8 mouse cellular contexts compared by ENCODE assay signal in genomic region chr19:27429745-27430251, GRCm38 (mm10). TPM values are rescaled to one million over a fixed set of nuclear protein-coding genes. Genes with fewer than 3 reads are reported as not detected.
DNase-seq lines count a peak whose midpoint lies in the region; ATAC-seq and TF ChIP-seq lines count a peak whose summit lies in the region.

Pum3 (minus strand) TSS chr19:27429825.

- no peak for TF ChIP-seq RAD21 in MEL (IDR thresholded peaks at IDR 0.05; ENCODE audit: low read depth, low read length)

- peaks cover 4 to 14% of the 10 kb centered on the region in 2 experiments for H3K36me3 ChIP-seq in MEL (ENCODE audit: control insufficient read depth in 1 of 2, insufficient read depth in 2 of 2, low read length in 2 of 2)
- peaks cover 7% of the 10 kb centered on the region for H3K36me3 ChIP-seq in forebrain, postnatal 0 days (ENCODE audit: insufficient read depth)
- peaks cover 8% of the 10 kb centered on the region for H3K36me3 ChIP-seq in lung, embryonic 15.5 days

- no peak for TF ChIP-seq CTCF in MEL (IDR thresholded peaks at IDR 0.05 in 2 of 3, conservative IDR thresholded peaks at IDR 0.05 in 1 of 3; ENCODE audit: control insufficient read depth in 1 of 3, insufficient read depth in 1 of 3, low read depth in 2 of 3, low read length in 3 of 3, poor library complexity in 1 of 3, severe bottlenecking in 1 of 3)
- TF ChIP-seq CTCF in cerebellum, adult 2 months (IDR thresholded peaks at IDR 0.05; ENCODE audit: borderline replicate concordance, insufficient read depth, low read depth, low read length): no peak
- TF ChIP-seq CTCF in forebrain, postnatal 0 days (IDR thresholded peaks at IDR 0.05; ENCODE audit: low read depth): no peak

- peak in 1 of 2 experiments; percentile 50; a peak in 1 of 4 replicates for TF ChIP-seq EP300 in MEL (IDR thresholded peaks at IDR 0.05; ENCODE audit: low read depth in 1 of 2, low read length in 2 of 2)

- DNase-seq in MEL (ENCODE audit: low read depth, low spot score): peak; percentile 99
- peak; percentile 98 to 99 for DNase-seq in cerebellum, adult 2 months
- DNase-seq in forebrain, postnatal 0 days: peak; percentile 99
- DNase-seq in heart, postnatal 4 days: peak; percentile 96
- peak; percentile 99 for DNase-seq in layer of hippocampus, adult 8-10 months (ENCODE audit: low spot score in 2 of 2)
- peak; percentile 97 for DNase-seq in ovary, adult 18-20 months (ENCODE audit: low spot score)
- DNase-seq in thymus, postnatal 0 days (ENCODE audit: low spot score): peak; percentile 97

- peak; percentile 97 for ATAC-seq in forebrain, postnatal 0 days
- peak; percentile 97 for ATAC-seq in lung, embryonic 15.5 days (ENCODE audit: borderline replicate concordance, extremely low read depth, low FRiP score, low TSS enrichment)

- H3K27ac ChIP-seq in MEL (ENCODE audit: control insufficient read depth, low read depth, low read length): peak within 1 kb of the TSS; percentile 93
- H3K27ac ChIP-seq in cerebellum, adult 2 months (ENCODE audit: insufficient read depth, low read length): peak within 1 kb of the TSS; percentile 64; the same call in 1 of the 2 replicates
- peak within 1 kb of the TSS; percentile 95 for H3K27ac ChIP-seq in forebrain, postnatal 0 days (ENCODE audit: low read depth, low read length)
- H3K27ac ChIP-seq in lung, embryonic 15.5 days: peak within 1 kb of the TSS; percentile 89

- no peaks in the 10 kb centered on the region for H3K27me3 ChIP-seq in MEL (ENCODE audit: control insufficient read depth in 1 of 2, insufficient read depth in 2 of 2, low read length in 2 of 2)
- no peaks in the 10 kb centered on the region for H3K27me3 ChIP-seq in cerebellum, adult 2 months (ENCODE audit: control insufficient read depth, insufficient read depth, low read length)
- no peaks in the 10 kb centered on the region for H3K27me3 ChIP-seq in forebrain, postnatal 0 days (ENCODE audit: insufficient read depth, low read length)
- no peaks in the 10 kb centered on the region for H3K27me3 ChIP-seq in lung, embryonic 15.5 days

- peak within 1 kb of the TSS; percentile 87 to 88 for H3K4me3 ChIP-seq in MEL (ENCODE audit: control insufficient read depth in 1 of 2, insufficient read depth in 1 of 2, low read depth in 2 of 2, low read length in 2 of 2)
- peak within 1 kb of the TSS; percentile 88 for H3K4me3 ChIP-seq in cerebellum, adult 2 months (replicated peaks; ENCODE audit: insufficient read depth, low read depth, low read length)
- H3K4me3 ChIP-seq in forebrain, postnatal 0 days (ENCODE audit: low read depth, low read length): peak within 1 kb of the TSS; percentile 95
- peak within 1 kb of the TSS; percentile 90 for H3K4me3 ChIP-seq in lung, embryonic 15.5 days

- peak; percentile 70 to 99 for TF ChIP-seq POLR2A in MEL (IDR thresholded peaks at IDR 0.05; ENCODE audit: control insufficient read depth in 1 of 2, insufficient read depth in 1 of 2, low read depth in 1 of 2, low read length in 2 of 2, poor library complexity in 1 of 2)
- TF ChIP-seq POLR2A in cerebellum, adult 2 months (IDR thresholded peaks at IDR 0.05; ENCODE audit: borderline replicate concordance, insufficient read depth, low read length): peak; percentile 93

- H3K4me1 ChIP-seq in MEL (ENCODE audit: control insufficient read depth in 1 of 2, insufficient read depth in 2 of 2, low read length in 2 of 2): peaks cover 0 to 2% of the 10 kb centered on the region in 2 experiments; a peak in 1 of 4 replicates
- 0 out of 2 replicates have a peak, but pooled peaks cover 3% of the 10 kb centered on the region for H3K4me1 ChIP-seq in cerebellum, adult 2 months (ENCODE audit: control insufficient read depth, insufficient read depth, low read length)
- H3K4me1 ChIP-seq in forebrain, postnatal 0 days (ENCODE audit: insufficient read depth): peaks cover 17% of the 10 kb centered on the region; the same call in 1 of the 2 replicates
- peaks cover 16% of the 10 kb centered on the region for H3K4me1 ChIP-seq in lung, embryonic 15.5 days

- peak within 1 kb of the TSS; percentile 95 for H3K9ac ChIP-seq in MEL (ENCODE audit: control insufficient read depth, low read depth, low read length, poor library complexity, severe bottlenecking)
- peak within 1 kb of the TSS; percentile 81 for H3K9ac ChIP-seq in forebrain, postnatal 0 days
- peak within 1 kb of the TSS; percentile 80 for H3K9ac ChIP-seq in lung, embryonic 15.5 days

- no peaks in the 10 kb centered on the region for H3K9me3 ChIP-seq in MEL (replicated peaks; ENCODE audit: insufficient read depth, low read length)
- H3K9me3 ChIP-seq in forebrain, postnatal 0 days (ENCODE audit: low read length): no peaks in the 10 kb centered on the region
- no peaks in the 10 kb centered on the region for H3K9me3 ChIP-seq in lung, embryonic 15.5 days

- H3K79me2 ChIP-seq in MEL (ENCODE audit: control insufficient read depth, insufficient read depth, low read length, poor library complexity): peaks cover 32% of the 10 kb centered on the region

- WGBS in cerebellum, adult 2 months: under 1% methylated on average over 40 of the region's 40 CpGs
- 1% methylated on average over 40 of the region's 40 CpGs for WGBS in forebrain, postnatal 0 days
- WGBS in lung, embryonic 15.5 days: 0% methylated on average over 40 of the region's 40 CpGs

- H3K4me2 ChIP-seq in forebrain, postnatal 0 days (ENCODE audit: low read depth): peak within 1 kb of the TSS; percentile 86
- H3K4me2 ChIP-seq in lung, embryonic 15.5 days: peak within 1 kb of the TSS; percentile 87

TF ChIP-seq in MEL, 35 proteins besides CTCF, POLR2A, EP300 and RAD21 (continues in another document):
- TF ChIP-seq MEF2A (IDR thresholded peaks at IDR 0.05; ENCODE audit: extremely low read depth, insufficient replicate concordance, low read depth, low read length, poor library complexity, severe bottlenecking): no peak
- no peak for TF ChIP-seq CHD1 (IDR thresholded peaks at IDR 0.05; ENCODE audit: low read depth, low read length)
- TF ChIP-seq ZKSCAN1 (IDR thresholded peaks at IDR 0.05; ENCODE audit: low read depth, low read length): no peak
- TF ChIP-seq BHLHE40 (IDR thresholded peaks at IDR 0.05; ENCODE audit: borderline replicate concordance, low read depth, low read length): no peak
- TF ChIP-seq MYB (IDR thresholded peaks at IDR 0.05; ENCODE audit: low read depth, low read length): no peak
- TF ChIP-seq NELFE (IDR thresholded peaks at IDR 0.05; ENCODE audit: low read depth, low read length): peak; percentile 96
- no peak for TF ChIP-seq UBTF (IDR thresholded peaks at IDR 0.05; ENCODE audit: borderline replicate concordance, insufficient read depth, low read depth, low read length)
- TF ChIP-seq E2F4 (IDR thresholded peaks at IDR 0.05; ENCODE audit: borderline replicate concordance, low read depth, low read length): no peak
- TF ChIP-seq ETS1 (IDR thresholded peaks at IDR 0.05; ENCODE audit: low read depth, low read length): peak; percentile 80
- TF ChIP-seq ZC3H11A (IDR thresholded peaks at IDR 0.05; ENCODE audit: low read depth, low read length): no peak
- TF ChIP-seq NRF1 (IDR thresholded peaks at IDR 0.05; ENCODE audit: insufficient read depth, low read depth, low read length, poor library complexity, severe bottlenecking): 0 out of 2 replicates have a peak, but pooled peaks have one; percentile 10
- TF ChIP-seq JUND (IDR thresholded peaks at IDR 0.05; ENCODE audit: low read depth, low read length): no peak
- TF ChIP-seq ELF1 (IDR thresholded peaks at IDR 0.05; ENCODE audit: low read depth, low read length): peak; percentile 100
- peak; percentile 91 for TF ChIP-seq KAT2A (conservative IDR thresholded peaks at IDR 0.05; ENCODE audit: low read depth, low read length)
- TF ChIP-seq TAL1 (IDR thresholded peaks at IDR 0.05; ENCODE audit: low read length): no peak
- peak; percentile 95 for TF ChIP-seq MYC (IDR thresholded peaks at IDR 0.05; ENCODE audit: low read depth, low read length)
- no peak; the same call in 1 of the 2 replicates for TF ChIP-seq TCF12 (IDR thresholded peaks at IDR 0.05; ENCODE audit: low read depth, low read length)
- TF ChIP-seq TBP (IDR thresholded peaks at IDR 0.05; ENCODE audit: low read depth, low read length): peak; percentile 97
- TF ChIP-seq SMC3 (IDR thresholded peaks at IDR 0.05; ENCODE audit: low read depth, low read length): no peak
- peak; percentile 69; the same call in 1 of the 2 replicates for TF ChIP-seq POLR2AphosphoS5 (IDR thresholded peaks at IDR 0.05; ENCODE audit: borderline replicate concordance, low read depth, low read length)
- TF ChIP-seq ZNF384 (IDR thresholded peaks at IDR 0.05; ENCODE audit: low read depth, low read length): no peak
- TF ChIP-seq POLR2AphosphoS2 (IDR thresholded peaks at IDR 0.05; ENCODE audit: low read length): peak; percentile 98
- peak; percentile 98 for TF ChIP-seq SIN3A (IDR thresholded peaks at IDR 0.05; ENCODE audit: low read length)
- TF ChIP-seq RCOR1 (IDR thresholded peaks at IDR 0.05; ENCODE audit: low read depth, low read length): 0 out of 2 replicates have a peak, but pooled peaks have one; percentile 29
- TF ChIP-seq GATA1 (IDR thresholded peaks at IDR 0.05; ENCODE audit: low read depth, low read length): 0 out of 2 replicates have a peak, but pooled peaks have one; percentile 1
- no peak for TF ChIP-seq MAFK (IDR thresholded peaks at IDR 0.05; ENCODE audit: borderline replicate concordance, low read depth, low read length)
- peak; percentile 91 for TF ChIP-seq MAX (IDR thresholded peaks at IDR 0.05; ENCODE audit: low read length)
- no peak for TF ChIP-seq USF2 (IDR thresholded peaks at IDR 0.05; ENCODE audit: borderline replicate concordance in 1 of 2, insufficient read depth in 1 of 2, low read depth in 1 of 2, low read length in 2 of 2)
- TF ChIP-seq MAZ (IDR thresholded peaks at IDR 0.05; ENCODE audit: low read depth, low read length): peak; percentile 39; the same call in 1 of the 2 replicates
- TF ChIP-seq ZMIZ1 (IDR thresholded peaks at IDR 0.05; ENCODE audit: low read depth, low read length): peak; percentile 92

RNA-seq across cellular contexts. Expression of gene Pum3, which starts in this region (rescaled TPM):
- 88.6 and 98.3 TPM in 2 replicates for total RNA-seq in MEL (2012; rRNA removed)
- 100 to 1,000 TPM; 166 to 181 TPM for polyA plus RNA-seq in MEL (2012; ENCODE audit: insufficient read depth in 1 of 2, insufficient read length in 2 of 2, low read depth in 1 of 2, low replicate concordance in 2 of 2, missing spikeins in 1 of 2)
- polyA plus RNA-seq in cerebellum, adult 2 months (2012; rRNA removed): 24.5 and 25.2 TPM in 2 replicates
- total RNA-seq in forebrain, postnatal 0 days (2014; rRNA removed): 29.4 and 36.2 TPM in 2 replicates
- polyA plus RNA-seq in forebrain, postnatal 0 days (2015; fragmentation: Nextera tagmentation; extraction: Ambion mirVana): 58.8 and 59.7 TPM in 2 replicates
- total RNA-seq in heart, postnatal 4 days (2021): 10 to 100 TPM; 40.1 to 45.0 TPM
- 10 to 100 TPM; 46.8 to 64.1 (median 51.2) TPM for total RNA-seq in layer of hippocampus, adult 8-10 months (2022)
- 62.7 and 67.0 TPM in 2 replicates for polyA plus RNA-seq in lung, embryonic 15.5 days (2015; fragmentation: Nextera tagmentation; extraction: Ambion mirVana)
- polyA plus RNA-seq in thymus, postnatal 0 days (2015; fragmentation: Nextera tagmentation; extraction: Ambion mirVana): 83.4 and 85.0 TPM in 2 replicates

Comparison
In these comparisons a context has a peak if more than half of its experiments do, and no peak if none do; other contexts are left out.
1. Peak in every context shown above with its lines: DNase-seq, ATAC-seq, H3K4me3 ChIP-seq and H3K27ac ChIP-seq.